Mouse (Mus musculus) intestine, embryonic 16.5 days (tissue): ENCODE data around the gene Pum2. TPM values are rescaled to one million over a fixed set of nuclear protein-coding genes. Genes with fewer than 3 reads are reported as not detected.

Experiments used
- ATAC-seq: fragments of 200-750 bp; cut with Nextera tagmentation; 2 replicates; pipeline ENCODE4 v1.8.0; 2017; ENCODE audit warnings: moderate TSS enrichment, moderate library complexity
- H3K27ac ChIP-seq: fragments of 300-500 bp; sonication (generic); 2 replicates; pipeline ENCODE4 v1.5.1; 2014; ENCODE audit warnings: mild to moderate bottlenecking, low read length
- H3K27me3 ChIP-seq: fragments of 300-500 bp; sonication (generic); replicated peaks from 2 replicates; pipeline ENCODE4 v1.6.1; 2014; ENCODE audit warnings: low read length, control low read depth, mixed read lengths; ENCODE audit not compliant: control insufficient read depth, insufficient read depth
- H3K36me3 ChIP-seq: fragments of 300-500 bp; sonication (generic); 2 replicates; pipeline ENCODE4 v1.6.1; 2014; ENCODE audit warnings: low read length, control low read depth; ENCODE audit not compliant: control insufficient read depth, insufficient read depth
- H3K4me1 ChIP-seq: fragments of 300-500 bp; sonication (generic); 2 replicates; pipeline ENCODE4 v1.6.1; 2014; ENCODE audit warnings: low read length, control low read depth, mixed read lengths; ENCODE audit not compliant: control insufficient read depth, insufficient read depth
- H3K4me2 ChIP-seq: fragments of 300-500 bp; sonication (generic); 2 replicates; pipeline ENCODE4 v1.6.1; 2014; ENCODE audit warnings: low read depth, low read length, control low read depth
- H3K4me3 ChIP-seq: fragments of 300-500 bp; sonication (generic); 2 replicates; pipeline ENCODE4 v1.5.1; 2014; ENCODE audit warnings: mild to moderate bottlenecking, low read length
- H3K9ac ChIP-seq: fragments of 300-500 bp; sonication (generic); 2 replicates; pipeline ENCODE4 v1.6.1; 2014; ENCODE audit warnings: low read depth, low read length
- H3K9me3 ChIP-seq: fragments of 300-500 bp; sonication (generic); 2 replicates; pipeline ENCODE4 v1.6.1; 2016; ENCODE audit warnings: low read length, control low read depth; ENCODE audit not compliant: control insufficient read depth
- WGBS: fragments of 180-500 bp; shearing (Covaris S2); extraction: QIAGEN DNeasy Blood & Tissue Kit; methylation state at CpG from one replicate; pipeline ENCODE4 v1.1.7; 2014; 5-methylcytosine and 5-hydroxymethylcytosine counted together
- polyA plus RNA-seq: library from polyadenylated mRNA; unstranded; fragments of >200 nt; fragmentation: Nextera tagmentation; extraction: Ambion mirVana; gene quantifications from 2 replicates; pipeline ENCODE4 v1.2.1, GENCODE M21; 2015

The Pum2 gene
- polyA plus RNA-seq, 1 experiment from 2014 or later = 34.3 TPM

DNA sequence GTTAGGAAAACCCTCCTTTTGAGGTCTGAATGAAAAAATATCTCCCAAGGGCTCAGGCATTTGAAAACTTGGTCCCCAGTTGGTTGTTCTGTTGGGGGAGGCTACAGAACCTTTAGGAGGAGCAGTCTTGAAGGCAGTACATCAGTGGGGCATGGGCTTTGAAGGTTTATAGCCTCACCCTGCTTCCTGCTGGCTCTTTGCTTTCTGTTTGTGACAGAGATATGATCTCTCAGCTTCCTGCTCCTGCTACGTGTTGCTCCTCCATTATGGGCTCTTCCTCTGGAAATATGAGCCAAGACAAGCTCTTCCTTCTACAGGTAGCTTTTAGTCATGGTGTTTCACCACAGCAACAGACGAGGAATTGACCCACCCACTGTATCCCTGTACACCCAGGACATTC, 11.8 kb upstream of the Pum2 start:
- peak; percentile 66 for ATAC-seq
- peaks cover 4% of the 10 kb centered on the region; the same call in 1 of the 2 replicates for H3K4me1 ChIP-seq
- H3K9me3 ChIP-seq = no peaks in the 10 kb centered on the region
- no peak overlapping the region for H3K4me3 ChIP-seq
- H3K4me2 ChIP-seq = no peak overlapping the region
- H3K36me3 ChIP-seq = no peaks in the 10 kb centered on the region
- no peak overlapping the region for H3K27ac ChIP-seq
- WGBS = 20% methylated on average over 2 of the region's 2 CpGs
- H3K27me3 ChIP-seq = no peaks in the 10 kb centered on the region
- no peak overlapping the region for H3K9ac ChIP-seq

DNA sequence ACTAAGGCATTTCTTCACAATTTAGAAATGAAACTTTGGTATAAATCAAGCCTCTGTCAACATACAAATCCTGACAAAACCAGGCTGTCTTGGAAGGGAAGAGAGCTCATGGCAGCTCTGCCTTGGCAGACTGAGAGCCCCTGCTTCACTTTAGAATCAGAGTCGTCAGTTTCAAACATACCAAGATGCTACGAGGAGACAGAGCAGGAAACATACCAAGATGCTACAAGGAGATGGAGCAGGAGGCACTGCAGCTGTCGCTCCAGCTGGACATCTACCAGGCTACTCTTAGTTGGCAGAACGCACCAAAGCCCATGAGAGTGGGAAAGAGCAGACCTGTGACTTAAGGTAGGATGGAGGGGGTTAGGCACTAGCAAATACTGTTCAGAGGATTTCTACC, 11.2 kb upstream of the Pum2 start:
- 67% methylated on average over 4 of the region's 4 CpGs for WGBS
- no peaks in the 10 kb centered on the region for H3K9me3 ChIP-seq
- H3K4me3 ChIP-seq = no peak overlapping the region
- no peaks in the 10 kb centered on the region for H3K27me3 ChIP-seq
- H3K27ac ChIP-seq = no peak overlapping the region
- H3K4me2 ChIP-seq = no peak overlapping the region
- no peaks in the 10 kb centered on the region for H3K36me3 ChIP-seq
- H3K4me1 ChIP-seq = peaks cover 4% of the 10 kb centered on the region; the same call in 1 of the 2 replicates
- no peak overlapping the region for H3K9ac ChIP-seq
- no peak for ATAC-seq

DNA sequence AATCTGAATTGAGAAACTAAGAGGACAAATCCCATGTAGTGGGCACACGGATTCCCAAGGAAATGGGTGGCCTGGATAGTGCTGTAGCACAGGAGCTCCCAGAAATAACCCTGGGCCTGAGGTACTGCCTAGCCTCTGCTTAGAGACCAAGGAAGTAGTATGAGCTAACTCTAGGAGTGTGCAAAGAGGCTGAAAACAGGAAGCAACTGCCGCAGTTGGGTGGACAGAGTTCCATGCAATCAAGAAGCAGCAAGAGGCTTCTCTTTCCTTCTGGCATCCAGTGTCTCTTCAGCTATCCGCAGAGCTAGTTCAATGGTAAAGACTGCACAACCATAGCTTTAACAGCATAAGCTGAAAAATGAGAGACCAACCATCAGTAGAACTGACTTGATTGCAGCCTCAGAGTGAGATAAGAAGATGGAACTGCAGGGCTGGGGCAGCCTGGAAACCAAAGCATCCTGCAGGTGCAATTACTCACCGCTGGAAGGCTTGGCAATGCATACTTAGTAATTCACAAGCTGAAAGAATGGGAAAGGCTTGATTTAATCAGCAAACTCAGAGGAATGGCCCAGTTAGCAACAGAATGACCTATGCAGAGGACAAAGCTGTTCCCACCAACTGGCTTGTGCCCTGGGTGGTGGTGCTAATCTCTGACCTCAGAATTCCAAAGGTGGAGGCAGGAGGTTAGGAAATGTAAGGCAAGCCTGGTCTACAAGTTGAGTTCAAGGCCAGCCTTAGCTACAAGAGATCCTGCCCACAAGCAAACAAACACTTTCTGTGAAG, 6.3 kb upstream of the Pum2 start:
- Histone ChIP-seq H3K9me3 (no peaks in the 10 kb centered on the region), H3K36me3 (no peaks in the 10 kb centered on the region), H3K4me1 (no peaks in the 10 kb centered on the region), H3K4me2 (no peak overlapping the region), H3K9ac (no peak overlapping the region), H3K27ac (no peak overlapping the region), H3K4me3 (no peak overlapping the region), H3K27me3 (no peaks in the 10 kb centered on the region)
- WGBS = 73% methylated on average over 4 of the region's 4 CpGs
- ATAC-seq = no peak

DNA sequence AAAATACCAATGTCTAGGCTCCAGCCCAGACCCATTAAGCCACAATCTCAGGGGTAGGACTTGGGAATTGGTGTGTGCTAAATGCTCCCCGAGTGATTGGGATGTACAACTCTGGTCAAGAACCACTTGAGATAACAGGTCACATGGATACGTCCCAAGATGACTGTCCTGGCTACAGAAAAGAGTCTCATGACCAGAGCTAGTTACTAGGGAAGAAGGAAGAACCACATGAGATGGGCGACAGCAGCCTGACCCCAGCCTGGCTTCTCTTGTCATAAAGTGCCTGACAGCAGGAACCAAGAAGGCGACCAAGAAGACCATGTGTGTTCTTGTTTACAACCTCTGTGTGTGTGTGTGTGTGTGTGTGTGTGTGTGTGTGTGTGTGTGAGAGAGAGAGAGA, 4.5 kb upstream of the Pum2 start:
- H3K27ac ChIP-seq = no peak overlapping the region
- no peak overlapping the region for H3K9ac ChIP-seq
- 81% methylated on average over 4 of the region's 4 CpGs for WGBS
- no peak overlapping the region for H3K4me2 ChIP-seq
- no peaks in the 10 kb centered on the region for H3K9me3 ChIP-seq
- H3K36me3 ChIP-seq = no peaks in the 10 kb centered on the region
- peaks cover 5% of the 10 kb centered on the region for H3K4me1 ChIP-seq
- no peak overlapping the region for H3K4me3 ChIP-seq
- no peak for ATAC-seq
- H3K27me3 ChIP-seq = no peaks in the 10 kb centered on the region

DNA sequence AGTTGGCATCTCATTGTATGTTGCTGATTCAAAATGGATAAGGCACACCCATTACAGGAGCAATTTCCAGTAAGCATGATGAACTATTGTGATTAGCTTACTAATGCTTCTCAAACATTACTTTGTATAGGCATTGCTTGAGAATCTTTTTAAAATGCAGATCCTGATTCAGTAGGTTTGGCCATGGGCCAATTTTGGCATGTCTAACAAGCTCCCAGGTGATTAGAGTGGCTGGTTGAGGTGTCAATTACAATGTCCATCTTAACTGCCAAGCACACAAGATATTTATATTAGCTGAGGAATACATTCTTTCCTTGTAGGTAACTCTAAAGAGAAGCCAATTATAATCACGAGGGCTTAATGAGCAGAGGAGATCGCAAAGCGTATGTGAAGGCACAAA, 4.1 kb upstream of the Pum2 start:
- Histone ChIP-seq H3K27me3 (no peaks in the 10 kb centered on the region), H3K36me3 (no peaks in the 10 kb centered on the region), H3K27ac (no peak overlapping the region), H3K4me2 (no peak overlapping the region), H3K4me1 (peaks cover 5% of the 10 kb centered on the region), H3K9ac (no peak overlapping the region), H3K4me3 (no peak overlapping the region), H3K9me3 (no peaks in the 10 kb centered on the region)
- ATAC-seq = no peak
- WGBS = 91% methylated on average over 3 of the region's 3 CpGs

DNA sequence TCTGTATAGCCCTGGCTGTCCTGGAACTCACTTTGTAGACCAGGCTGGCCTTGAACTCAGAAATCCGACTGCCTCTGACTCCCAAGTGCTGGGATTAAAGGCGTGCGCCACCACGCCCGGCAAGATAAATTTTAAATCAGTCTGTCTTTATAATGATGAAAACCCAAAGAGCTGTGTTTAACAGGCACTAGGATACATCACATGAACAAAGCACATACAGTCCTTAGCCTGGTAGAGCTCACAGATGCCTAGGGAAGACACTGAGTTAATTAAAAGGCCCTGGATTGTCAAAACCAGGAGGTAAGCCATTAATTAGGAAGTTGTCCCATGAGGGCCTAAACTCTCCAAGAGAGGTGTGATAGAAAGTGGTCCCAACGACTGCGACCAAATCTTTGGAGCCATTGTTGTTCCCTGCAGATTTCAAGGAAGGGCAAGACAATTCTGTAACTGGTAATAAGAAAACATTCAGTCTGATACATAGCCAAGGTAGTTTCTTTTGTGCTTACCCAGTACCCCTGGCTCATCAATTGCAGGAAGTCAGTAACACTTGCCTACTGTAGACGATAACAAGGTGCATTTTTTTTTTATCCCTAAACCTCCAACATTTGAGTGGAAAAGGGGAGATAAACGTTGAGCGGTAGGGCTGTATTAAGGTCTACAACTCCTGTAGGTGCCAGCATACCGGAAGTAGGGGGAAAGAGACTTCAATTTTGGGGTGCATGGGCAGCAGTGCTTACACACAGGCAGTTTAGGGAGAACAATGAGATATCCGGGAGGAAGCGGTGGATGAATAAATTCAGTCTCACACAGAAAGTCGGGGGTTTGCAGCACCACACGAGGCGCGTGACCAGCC, 587 bp upstream of the Pum2 start:
- Histone ChIP-seq H3K9ac (peak overlapping the region; percentile 85), H3K4me1 (peaks cover 12% of the 10 kb centered on the region), H3K4me2 (peak overlapping the region; percentile 78), H3K36me3 (no peaks in the 10 kb centered on the region), H3K27ac (peak overlapping the region; percentile 85), H3K4me3 (peak overlapping the region; percentile 94), H3K9me3 (no peaks in the 10 kb centered on the region), H3K27me3 (no peaks in the 10 kb centered on the region)
- WGBS = 40% methylated on average over 17 of the region's 17 CpGs
- ATAC-seq = no peak; the same call in none of the 2 replicates

DNA sequence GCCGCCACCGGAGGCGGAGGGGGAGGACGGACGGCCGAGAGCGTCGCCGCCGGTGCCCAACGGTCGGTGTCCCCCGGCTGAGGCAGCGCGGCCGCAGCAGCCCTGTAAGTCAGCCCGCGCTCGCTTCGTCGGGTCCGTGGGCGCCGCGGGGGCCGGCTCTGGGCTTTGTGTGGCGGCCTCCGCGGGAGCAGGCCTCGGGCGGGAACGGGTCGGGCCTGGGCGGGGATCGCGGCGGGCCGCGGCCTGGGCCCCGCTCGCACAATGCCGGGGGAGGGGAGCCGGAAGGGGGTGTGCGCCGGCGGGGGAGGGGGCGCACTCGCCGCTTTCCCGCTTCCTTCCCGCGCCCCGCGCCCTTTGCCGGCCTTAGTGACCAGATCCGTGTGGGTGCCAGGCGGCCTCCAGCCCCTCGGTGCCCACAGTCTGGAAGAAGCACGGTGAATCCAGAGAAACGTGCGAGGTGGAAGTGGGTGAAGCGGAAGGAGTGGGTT, 487 bp downstream of the Pum2 start:
- H3K9ac ChIP-seq = peak overlapping the region; percentile 98
- H3K9me3 ChIP-seq = no peaks in the 10 kb centered on the region
- H3K4me3 ChIP-seq = peak overlapping the region; percentile 94
- WGBS = 1% methylated on average over 55 of the region's 62 CpGs
- H3K27ac ChIP-seq = peak overlapping the region; percentile 98
- H3K27me3 ChIP-seq = no peaks in the 10 kb centered on the region
- H3K4me1 ChIP-seq = peaks cover 12% of the 10 kb centered on the region
- H3K4me2 ChIP-seq = peak overlapping the region; percentile 75
- H3K36me3 ChIP-seq = no peaks in the 10 kb centered on the region
- ATAC-seq = peak; percentile 86

DNA sequence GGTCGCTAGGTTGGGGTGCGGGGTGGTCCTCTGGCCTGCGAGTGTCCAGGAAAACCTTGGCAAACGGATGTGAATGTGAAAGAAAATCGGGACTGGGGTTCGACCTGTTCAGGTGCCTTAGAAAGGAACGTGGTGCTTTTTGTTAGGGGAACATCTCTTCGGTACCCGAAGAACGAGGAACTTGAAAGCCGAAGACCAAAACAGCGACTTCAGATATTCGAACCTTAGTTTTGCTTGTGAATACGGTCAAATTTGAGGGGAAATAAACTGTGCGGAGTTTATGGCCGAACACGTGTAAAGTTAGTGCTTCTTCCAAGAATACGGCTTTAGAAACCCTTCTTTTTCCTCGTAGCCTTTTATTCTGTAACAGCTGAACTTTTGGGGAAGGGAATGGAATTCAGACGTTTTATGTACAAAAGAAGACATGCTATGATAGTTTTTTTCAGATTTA, 982 bp downstream of the Pum2 start:
- peak overlapping the region; percentile 98 for H3K27ac ChIP-seq
- peak overlapping the region; percentile 75 for H3K4me2 ChIP-seq
- no peaks in the 10 kb centered on the region for H3K9me3 ChIP-seq
- peak overlapping the region; percentile 98 for H3K9ac ChIP-seq
- no peaks in the 10 kb centered on the region for H3K27me3 ChIP-seq
- WGBS = under 1% methylated on average over 20 of the region's 20 CpGs
- H3K4me3 ChIP-seq = peak overlapping the region; percentile 94
- H3K36me3 ChIP-seq = no peaks in the 10 kb centered on the region
- ATAC-seq = no peak
- H3K4me1 ChIP-seq = peaks cover 12% of the 10 kb centered on the region

DNA sequence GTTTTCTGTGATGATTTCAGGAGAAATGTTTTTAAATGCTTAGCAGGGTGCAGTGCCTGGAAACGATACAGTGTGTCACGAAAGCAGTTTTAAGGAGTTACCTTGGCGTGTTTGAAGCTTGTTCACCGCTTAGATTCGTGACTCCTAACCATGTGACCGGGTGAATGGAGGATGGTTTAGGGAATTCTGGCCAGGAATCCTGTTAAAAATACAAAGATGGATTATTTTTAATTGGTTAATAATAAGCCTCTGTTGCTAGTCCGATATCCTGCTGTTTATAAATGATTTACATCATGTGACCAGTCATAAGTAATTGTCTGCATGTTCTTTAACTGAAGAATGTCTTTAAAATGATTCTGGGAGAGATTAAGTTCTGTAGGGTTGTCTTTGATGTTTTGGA, 1.4 kb downstream of the Pum2 start:
- ATAC-seq = no peak
- Histone ChIP-seq H3K36me3 (no peaks in the 10 kb centered on the region), H3K4me2 (peak overlapping the region; percentile 75), H3K27me3 (no peaks in the 10 kb centered on the region), H3K4me3 (peak overlapping the region; percentile 94), H3K9me3 (no peaks in the 10 kb centered on the region), H3K27ac (no peak overlapping the region), H3K4me1 (peaks cover 12% of the 10 kb centered on the region), H3K9ac (peak overlapping the region; percentile 98)
- under 1% methylated on average over 7 of the region's 7 CpGs for WGBS
